Mouse (Mus musculus) midbrain, postnatal 0 days (tissue): ENCODE results near the gene Arhgap44. TPM values are rescaled to one million over a fixed set of nuclear protein-coding genes. Genes with fewer than 3 reads are reported as not detected.
A peak's percentile ranks its signal among the peaks of the same experiment; 100 is the strongest.

ENCODE experiments used
- ATAC-seq: fragments of 200-750 bp; cut with Nextera tagmentation; 2 replicates; pipeline ENCODE4 v1.8.0; 2017; ENCODE audit warnings: moderate number of reproducible peaks, mild to moderate bottlenecking, moderate TSS enrichment, moderate library complexity; ENCODE audit not compliant: low FRiP score
- DNase-seq: peaks from one replicate; pipeline ENCODE4 v3.0.0-alpha.2; 2015; ENCODE audit warnings: low spot score
- H3K27ac ChIP-seq: fragments of 300-500 bp; sonication (generic); 2 replicates; pipeline ENCODE4 v1.5.1; 2014; ENCODE audit warnings: low read depth, mild to moderate bottlenecking, low read length, mixed read lengths
- H3K27me3 ChIP-seq: fragments of 300-500 bp; sonication (generic); 2 replicates; pipeline ENCODE4 v1.6.1; 2014; ENCODE audit warnings: low read length, control low read depth, mixed read lengths; ENCODE audit not compliant: insufficient read depth
- H3K36me3 ChIP-seq: fragments of 300-500 bp; sonication (generic); 2 replicates; pipeline ENCODE4 v1.6.1; 2014; ENCODE audit warnings: low read length, control low read depth, mixed read lengths; ENCODE audit not compliant: insufficient read depth
- H3K4me1 ChIP-seq: fragments of 300-500 bp; sonication (generic); 2 replicates; pipeline ENCODE4 v1.6.1; 2014; ENCODE audit warnings: mild to moderate bottlenecking, control low read depth, antibody characterized with exemption, low read length, mixed read lengths; ENCODE audit not compliant: insufficient read depth
- H3K4me2 ChIP-seq: fragments of 300-500 bp; sonication (generic); 2 replicates; pipeline ENCODE4 v1.6.1; 2014; ENCODE audit warnings: low read depth, mild to moderate bottlenecking, low read length, mixed read lengths; ENCODE audit not compliant: poor library complexity, severe bottlenecking
- H3K4me3 ChIP-seq: fragments of 300-500 bp; sonication (generic); 2 replicates; pipeline ENCODE4 v1.5.1; 2014; ENCODE audit warnings: low read depth, mild to moderate bottlenecking, low read length, moderate library complexity
- H3K9ac ChIP-seq: fragments of 300-500 bp; sonication (generic); replicated peaks from 2 replicates; pipeline ENCODE4 v1.6.1; 2014; ENCODE audit warnings: mild to moderate bottlenecking, low read length, moderate library complexity, mixed read lengths; ENCODE audit not compliant: poor library complexity, severe bottlenecking
- H3K9me3 ChIP-seq: fragments of 300-500 bp; sonication (generic); 2 replicates; pipeline ENCODE4 v1.6.1; 2016; ENCODE audit warnings: low read length, control low read depth
- CTCF ChIP-seq: IDR thresholded peaks from 2 replicates; pipeline ENCODE4 v1.5.1; 2016; ENCODE audit warnings: antibody characterized with exemption, mild to moderate bottlenecking
- WGBS: fragments of 180-500 bp; shearing (Covaris S2); extraction: QIAGEN DNeasy Blood & Tissue Kit; methylation state at CpG from one replicate; pipeline ENCODE4 v1.1.7; 2014; 5-methylcytosine and 5-hydroxymethylcytosine counted together
- polyA plus RNA-seq: library from polyadenylated mRNA; unstranded; fragments of >200 nt; fragmentation: Nextera tagmentation; extraction: Ambion mirVana; gene quantifications from 2 replicates; pipeline ENCODE4 v1.2.1, GENCODE M21; 2015
- total RNA-seq: library from RNA; depleted of rRNA; stranded (reverse); fragments of >200 nt; gene quantifications from 2 replicates; pipeline ENCODE4 v1.2.3, GENCODE M21; 2014

The Arhgap44 gene
- total and polyA plus RNA-seq, 2 experiments from 2014 or later = 20.8 to 39.4 TPM

GRCm38 (mm10) chr11:65202236-65202635 lies 39.5 kb upstream of the Arhgap44 start:
- H3K27ac ChIP-seq = no peak overlapping the region
- H3K9ac ChIP-seq = no peak overlapping the region
- TF ChIP-seq CTCF = no peak
- H3K4me3 ChIP-seq = no peak overlapping the region
- no peaks in the 10 kb centered on the region for H3K36me3 ChIP-seq
- H3K27me3 ChIP-seq = no peaks in the 10 kb centered on the region
- no peak for DNase-seq
- WGBS = 30% methylated on average over 5 of the region's 5 CpGs
- no peaks in the 10 kb centered on the region for H3K4me1 ChIP-seq
- H3K4me2 ChIP-seq = no peak overlapping the region
- H3K9me3 ChIP-seq = no peaks in the 10 kb centered on the region
- ATAC-seq = no peak

DNA sequence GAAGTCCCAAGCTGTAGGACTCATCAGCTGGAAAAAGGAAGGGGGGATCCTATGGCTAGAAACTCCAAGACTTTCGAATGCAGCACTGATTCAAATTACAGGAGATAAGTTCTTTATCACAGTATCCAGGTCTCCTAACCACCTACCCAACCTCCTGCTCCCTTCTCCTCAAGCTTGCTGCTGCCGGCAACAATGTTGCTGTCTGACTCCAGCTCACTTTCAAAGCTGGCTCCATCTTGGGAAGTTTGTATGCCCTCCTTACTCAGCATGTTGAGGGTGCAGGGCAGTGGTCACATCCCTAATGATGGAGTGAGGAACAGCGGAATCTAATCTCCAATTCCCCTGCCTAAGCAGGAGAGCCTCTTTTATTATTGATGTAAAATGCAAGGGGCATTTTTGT lies 35.3 kb upstream of the Arhgap44 start:
- Histone ChIP-seq H3K4me1 (no peaks in the 10 kb centered on the region), H3K9ac (no peak overlapping the region), H3K4me3 (no peak overlapping the region), H3K27me3 (no peaks in the 10 kb centered on the region), H3K27ac (no peak overlapping the region), H3K9me3 (no peaks in the 10 kb centered on the region), H3K36me3 (no peaks in the 10 kb centered on the region), H3K4me2 (no peak overlapping the region)
- WGBS = 87% methylated on average over 3 of the region's 3 CpGs
- DNase-seq (no peak), ATAC-seq (no peak)
- TF ChIP-seq CTCF = no peak

- ATAC-seq = no peak
- peak; percentile 94 for TF ChIP-seq CTCF
- H3K9ac ChIP-seq = no peak overlapping the region
- H3K4me2 ChIP-seq = no peak overlapping the region
- DNase-seq = peak; percentile 82
- no peaks in the 10 kb centered on the region for H3K27me3 ChIP-seq
- no peak overlapping the region for H3K27ac ChIP-seq
- H3K4me1 ChIP-seq = no peaks in the 10 kb centered on the region
- no peaks in the 10 kb centered on the region for H3K36me3 ChIP-seq
- no peak overlapping the region for H3K4me3 ChIP-seq
- no peaks in the 10 kb centered on the region for H3K9me3 ChIP-seq
- WGBS = 5% methylated on average over 3 of the region's 3 CpGs
These were observed 34.5 kb upstream of the Arhgap44 start for GRCm38 (mm10) chr11:65197280-65197679.

DNA sequence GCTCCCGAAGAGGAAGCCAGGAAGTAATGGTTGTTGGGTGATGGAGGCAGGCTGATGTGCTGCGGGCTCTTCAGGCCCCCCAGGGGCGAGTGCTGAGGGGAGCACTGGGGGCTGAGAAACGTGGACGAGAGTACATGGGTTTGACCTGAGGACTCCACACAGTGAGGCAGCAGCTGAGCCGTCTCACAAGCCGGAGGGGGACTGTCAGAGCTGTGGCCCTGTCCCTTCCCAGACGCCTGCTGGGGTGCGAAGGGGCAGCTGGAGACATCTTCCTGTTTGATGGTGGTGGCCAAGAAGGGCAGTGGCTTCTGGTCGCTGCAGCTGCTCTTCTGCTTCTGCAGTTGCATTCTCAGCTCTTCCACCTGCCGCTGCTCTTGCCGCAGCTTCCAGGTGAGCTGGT lies 24.2 kb upstream of the Arhgap44 start:
- no peak for DNase-seq
- Histone ChIP-seq H3K27me3 (no peaks in the 10 kb centered on the region), H3K4me1 (no peaks in the 10 kb centered on the region), H3K36me3 (no peaks in the 10 kb centered on the region), H3K9me3 (no peaks in the 10 kb centered on the region), H3K27ac (no peak overlapping the region), H3K4me3 (no peak overlapping the region), H3K4me2 (no peak overlapping the region), H3K9ac (no peak overlapping the region)
- 82% methylated on average over 12 of the region's 12 CpGs for WGBS
- no peak for TF ChIP-seq CTCF
- ATAC-seq = no peak

DNA sequence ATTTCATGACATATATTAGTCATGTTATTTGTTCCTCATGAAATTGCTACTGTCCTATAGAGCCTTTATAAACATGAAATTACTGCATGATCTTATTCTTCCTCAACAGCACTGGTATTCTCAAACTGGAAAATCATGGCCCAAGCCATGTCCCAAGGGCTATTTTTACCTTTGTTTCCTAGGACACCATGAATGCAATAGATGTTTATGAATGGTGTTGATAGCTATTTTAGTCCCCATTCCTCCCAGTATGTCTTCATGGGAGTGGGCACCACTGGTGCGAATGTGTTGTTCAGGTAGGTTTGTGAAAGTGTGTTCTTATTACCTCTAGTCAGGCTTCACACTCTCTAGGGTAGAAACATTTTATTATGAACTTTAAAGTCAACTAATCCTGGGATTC lies 22.4 kb upstream of the Arhgap44 start:
- no peaks in the 10 kb centered on the region for H3K36me3 ChIP-seq
- DNase-seq (no peak), ATAC-seq (no peak)
- 93% methylated on average over 1 of the region's 1 CpGs for WGBS
- no peak overlapping the region for H3K27ac ChIP-seq
- H3K4me3 ChIP-seq = no peak overlapping the region
- no peaks in the 10 kb centered on the region for H3K4me1 ChIP-seq
- H3K9ac ChIP-seq = no peak overlapping the region
- H3K27me3 ChIP-seq = no peaks in the 10 kb centered on the region
- no peak for TF ChIP-seq CTCF
- H3K4me2 ChIP-seq = no peak overlapping the region
- H3K9me3 ChIP-seq = no peaks in the 10 kb centered on the region

DNA sequence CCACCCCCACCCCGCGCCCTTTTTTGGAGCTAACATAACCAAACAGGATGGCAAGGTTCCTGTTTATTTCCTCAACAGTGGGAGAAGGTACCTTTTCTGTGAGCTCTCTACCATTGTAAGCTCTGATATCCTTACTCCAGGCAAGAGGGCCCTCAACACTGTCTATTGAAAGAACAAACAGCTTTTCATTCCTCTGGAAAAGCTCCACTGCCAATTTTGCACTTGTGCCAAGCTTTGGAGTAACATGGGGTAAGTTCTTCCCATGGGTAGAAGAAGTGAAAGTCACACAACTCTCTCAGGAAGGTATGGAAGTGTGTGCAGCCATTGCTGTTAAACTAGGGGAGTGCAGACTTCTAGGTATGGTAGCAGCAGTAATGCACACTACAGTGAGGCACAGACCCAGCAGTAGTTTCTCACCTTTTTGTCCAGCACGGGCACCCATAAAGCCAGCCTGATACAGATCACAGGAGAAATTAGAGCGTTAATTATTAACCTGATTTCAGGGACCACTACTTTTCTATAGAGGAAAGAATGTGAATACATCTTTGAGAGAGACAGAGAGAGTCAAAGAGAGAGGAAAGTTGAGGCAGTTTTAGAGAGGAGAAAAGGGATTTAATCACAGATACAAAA lies 7.5 kb upstream of the Arhgap44 start:
- H3K4me2 ChIP-seq = no peak overlapping the region
- DNase-seq (no peak), ATAC-seq (no peak)
- no peak overlapping the region for H3K27ac ChIP-seq
- H3K4me3 ChIP-seq = no peak overlapping the region
- 93% methylated on average over 4 of the region's 4 CpGs for WGBS
- no peak for TF ChIP-seq CTCF
- no peaks in the 10 kb centered on the region for H3K9me3 ChIP-seq
- no peaks in the 10 kb centered on the region for H3K36me3 ChIP-seq
- H3K27me3 ChIP-seq = no peaks in the 10 kb centered on the region
- H3K4me1 ChIP-seq = no peaks in the 10 kb centered on the region
- no peak overlapping the region for H3K9ac ChIP-seq
